Mouse (Mus musculus) liver, embryonic 13.5 days (tissue): ENCODE measurements around the gene Taf1. TPM values are rescaled to one million over a fixed set of nuclear protein-coding genes. Genes with fewer than 3 reads are reported as not detected.

Experiments used
- ATAC-seq: fragments of 200-750 bp; cut with Nextera tagmentation; 2 replicates; pipeline ENCODE4 v1.8.0; 2017; ENCODE audit warnings: low read depth, mild to moderate bottlenecking, moderate number of reproducible peaks, moderate library complexity
- DNase-seq: peaks from one replicate; pipeline ENCODE4 v3.0.0; 2022
- H3K27ac ChIP-seq: fragments of 300-500 bp; sonication (generic); 2 replicates; pipeline ENCODE4 v1.5.1; 2015; ENCODE audit warnings: moderate library complexity, mild to moderate bottlenecking, inconsistent platforms
- H3K27me3 ChIP-seq: fragments of 300-500 bp; sonication (generic); 2 replicates; pipeline ENCODE4 v1.6.1; 2015; ENCODE audit warnings: mild to moderate bottlenecking, inconsistent platforms
- H3K36me3 ChIP-seq: fragments of 300-500 bp; sonication (generic); 2 replicates; pipeline ENCODE4 v1.6.1; 2015; ENCODE audit warnings: mild to moderate bottlenecking, inconsistent platforms
- H3K4me1 ChIP-seq: fragments of 300-500 bp; sonication (generic); replicated peaks from 2 replicates; pipeline ENCODE4 v1.6.1; 2015; ENCODE audit warnings: inconsistent platforms
- H3K4me2 ChIP-seq: fragments of 300-500 bp; sonication (generic); 2 replicates; pipeline ENCODE4 v1.6.1; 2015; ENCODE audit warnings: inconsistent platforms, mild to moderate bottlenecking, moderate library complexity
- H3K4me3 ChIP-seq: fragments of 300-500 bp; sonication (generic); replicated peaks from 2 replicates; pipeline ENCODE4 v1.5.1; 2015; ENCODE audit warnings: mild to moderate bottlenecking, inconsistent platforms
- H3K9ac ChIP-seq: fragments of 300-500 bp; sonication (generic); 2 replicates; pipeline ENCODE4 v1.6.1; 2015; ENCODE audit warnings: mild to moderate bottlenecking, inconsistent platforms
- H3K9me3 ChIP-seq: fragments of 300-500 bp; sonication (generic); replicated peaks from 2 replicates; pipeline ENCODE4 v1.6.1; 2016; ENCODE audit warnings: inconsistent platforms
- WGBS: fragments of 180-500 bp; shearing (Covaris S2); methylation state at CpG from one replicate; pipeline ENCODE4 v1.1.7; 2015; ENCODE audit not compliant: insufficient replicate concordance; 5-methylcytosine and 5-hydroxymethylcytosine counted together
- polyA plus RNA-seq: library from polyadenylated mRNA; unstranded; fragments of >200 nt; fragmentation: Nextera tagmentation; extraction: Ambion mirVana; gene quantifications from 2 replicates; pipeline ENCODE4 v1.2.1, GENCODE M21; 2015

Taf1 gene
- polyA plus RNA-seq, 1 experiment from 2014 or later: 7.3 TPM

DNA sequence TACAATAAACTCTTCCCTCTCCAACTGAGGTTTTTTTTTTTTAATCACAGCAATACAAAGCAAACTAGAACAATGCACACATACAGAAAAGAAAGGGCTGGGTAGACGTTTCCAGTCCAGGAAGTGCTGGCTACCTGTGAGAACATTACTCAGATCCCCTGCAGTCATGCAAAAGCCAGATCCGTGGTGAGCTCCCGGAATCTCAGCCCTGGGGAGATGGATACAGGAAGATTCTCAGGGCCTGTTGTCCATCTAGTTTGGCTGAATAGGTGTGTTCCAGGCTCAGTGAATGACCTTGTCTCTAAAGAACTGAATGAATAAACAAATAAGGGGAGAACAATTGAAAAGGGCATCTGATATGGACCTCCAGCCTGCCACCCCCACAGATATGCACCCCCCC, 90.0 kb downstream of the Taf1 start:
- H3K36me3 ChIP-seq: no peaks in the 10 kb centered on the region
- 44% methylated on average over 3 of the region's 3 CpGs for WGBS
- no peaks in the 10 kb centered on the region for H3K4me1 ChIP-seq
- no peaks in the 10 kb centered on the region for H3K27me3 ChIP-seq
- DNase-seq: no peak
- no peak overlapping the region for H3K4me2 ChIP-seq
- H3K9ac ChIP-seq: no peak overlapping the region
- H3K4me3 ChIP-seq: no peak overlapping the region
- H3K9me3 ChIP-seq: no peaks in the 10 kb centered on the region
- no peak for ATAC-seq
- H3K27ac ChIP-seq: no peak overlapping the region

DNA sequence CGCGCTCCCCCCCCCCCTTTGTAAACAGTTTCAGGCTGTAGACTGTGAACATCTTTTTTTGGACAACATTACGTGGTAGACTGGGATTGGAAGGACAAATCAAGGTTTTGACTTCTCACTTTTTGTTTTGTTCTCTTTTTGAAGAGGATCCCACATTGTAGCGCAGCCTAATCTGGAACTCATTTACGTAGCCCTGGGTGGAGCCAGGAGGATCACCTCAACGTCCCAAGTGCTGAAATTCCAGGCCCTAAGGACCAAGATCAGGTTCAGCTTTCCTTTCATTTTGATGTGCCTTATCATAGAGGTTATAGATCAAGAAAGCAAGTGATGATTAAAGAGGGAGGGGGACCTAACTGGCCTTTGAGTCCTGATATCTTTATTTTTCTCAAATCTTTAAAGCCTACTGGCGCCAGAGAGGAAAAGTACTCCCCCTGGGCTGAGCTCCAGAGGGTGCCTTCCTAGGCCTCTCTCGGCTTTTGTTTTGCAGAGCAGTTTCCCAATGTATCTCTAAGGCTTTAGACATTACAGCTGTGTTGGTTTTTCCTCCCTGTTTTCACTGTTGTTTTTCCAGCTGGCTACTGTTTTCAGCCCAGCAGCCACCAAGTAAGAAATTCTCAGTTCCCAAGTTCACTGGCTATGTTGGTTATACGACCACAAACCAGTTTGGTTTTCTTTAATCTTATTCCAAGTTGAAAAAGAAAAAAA, 104.4 kb downstream of the Taf1 start:
- Histone ChIP-seq H3K4me2 (no peak overlapping the region), H3K9ac (no peak overlapping the region), H3K36me3 (no peaks in the 10 kb centered on the region), H3K9me3 (no peaks in the 10 kb centered on the region), H3K4me3 (no peak overlapping the region), H3K27ac (no peak overlapping the region), H3K4me1 (peaks cover 3% of the 10 kb centered on the region; the same call in 1 of the 2 replicates), H3K27me3 (peaks cover 12% of the 10 kb centered on the region; the same call in 1 of the 2 replicates)
- WGBS: 50% methylated on average over 9 of the region's 9 CpGs
- DNase-seq (no peak), ATAC-seq (no peak)

DNA sequence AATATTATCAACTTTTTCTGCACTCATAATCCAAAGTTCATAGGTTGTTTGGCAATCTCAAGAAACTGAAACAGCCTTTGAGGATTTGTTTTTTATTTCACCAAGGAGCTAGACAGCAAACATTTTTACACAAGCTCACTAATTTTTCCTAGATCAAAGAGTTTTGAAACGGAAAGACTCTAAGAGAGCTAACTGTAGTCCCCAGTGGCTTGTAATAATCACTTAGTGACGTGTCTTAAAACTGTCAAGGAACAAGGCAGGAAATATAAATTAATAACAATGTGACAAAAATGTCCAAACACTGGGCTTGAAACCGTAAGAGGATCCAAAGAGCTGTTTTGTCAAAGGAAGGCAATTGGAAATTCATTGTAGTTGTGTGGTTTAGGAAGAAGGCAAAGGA, 106.3 kb downstream of the Taf1 start:
- H3K4me2 ChIP-seq: peak overlapping the region; percentile 61
- DNase-seq (no peak), ATAC-seq (no peak)
- H3K36me3 ChIP-seq: peaks cover 7% of the 10 kb centered on the region
- peak overlapping the region; percentile 79 for H3K4me3 ChIP-seq
- peak overlapping the region; percentile 90 for H3K27ac ChIP-seq
- WGBS: 33% methylated on average over 3 of the region's 3 CpGs
- H3K27me3 ChIP-seq: peaks cover 12% of the 10 kb centered on the region; the same call in 1 of the 2 replicates
- peak overlapping the region; percentile 66 for H3K9ac ChIP-seq
- no peaks in the 10 kb centered on the region for H3K9me3 ChIP-seq
- H3K4me1 ChIP-seq: peaks cover 10% of the 10 kb centered on the region

DNA sequence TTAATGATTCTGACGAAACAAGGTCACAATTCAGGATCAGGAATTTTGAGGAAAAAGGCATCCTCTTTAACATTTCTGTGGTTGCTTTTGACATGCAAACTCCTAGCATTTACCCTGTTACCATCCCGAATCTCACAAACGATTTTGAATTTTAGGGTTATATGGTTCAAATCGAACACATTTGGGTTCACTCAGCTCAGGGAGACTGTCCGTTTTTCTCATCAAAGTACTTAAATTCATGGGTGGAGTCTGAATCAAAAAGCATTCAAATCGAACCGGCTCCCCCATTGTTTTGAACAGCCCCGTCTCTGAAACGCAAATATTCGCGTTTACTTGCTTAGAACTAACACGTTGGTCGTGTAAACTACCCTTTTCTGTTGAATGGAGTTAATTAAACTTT, 106.8 kb downstream of the Taf1 start:
- Histone ChIP-seq H3K4me3 (peak overlapping the region; percentile 79), H3K27ac (peak overlapping the region; percentile 90), H3K4me2 (peak overlapping the region; percentile 61), H3K36me3 (peaks cover 11% of the 10 kb centered on the region), H3K9me3 (no peaks in the 10 kb centered on the region), H3K4me1 (peaks cover 11% of the 10 kb centered on the region), H3K9ac (peak overlapping the region; percentile 66), H3K27me3 (peaks cover 12% of the 10 kb centered on the region; the same call in 1 of the 2 replicates)
- no peak for DNase-seq
- WGBS: 10% methylated on average over 13 of the region's 13 CpGs
- ATAC-seq: no peak

DNA sequence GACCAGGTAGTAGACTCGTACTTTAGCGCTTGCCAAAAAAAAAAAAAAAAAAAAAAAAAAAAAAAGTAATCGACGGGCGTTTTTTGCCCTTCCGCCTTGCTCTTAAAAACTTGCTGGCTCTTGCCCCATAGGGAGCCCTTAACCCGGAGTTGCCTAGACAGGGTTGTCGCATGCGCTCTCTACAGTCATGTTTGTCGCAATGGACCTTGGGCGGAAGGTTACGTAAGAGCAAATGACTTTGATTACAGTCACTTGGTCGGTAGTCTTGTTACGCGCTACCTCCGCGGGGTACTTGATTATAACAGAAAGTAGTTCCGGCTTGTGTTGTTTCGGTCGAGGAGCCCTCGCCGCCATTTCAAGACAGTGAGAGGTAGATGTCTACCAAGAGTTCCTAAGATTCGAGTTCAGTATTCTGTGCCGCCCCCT, 107.2 kb downstream of the Taf1 start, which contains the start of gene Ogt:
Gene Ogt, plus strand, starts transcription at position 320 of the 426 bp plus-strand sequence.
- Histone ChIP-seq H3K4me2 (peak within 1 kb of the TSS; percentile 64), H3K4me3 (peak within 1 kb of the TSS; percentile 79), H3K9ac (peak within 1 kb of the TSS; percentile 89), H3K27ac (peak within 1 kb of the TSS; percentile 90), H3K27me3 (peaks cover 12% of the 10 kb centered on the region; the same call in 1 of the 2 replicates), H3K4me1 (peaks cover 11% of the 10 kb centered on the region), H3K9me3 (no peaks in the 10 kb centered on the region), H3K36me3 (peaks cover 14% of the 10 kb centered on the region)
- 10% methylated on average over 24 of the region's 24 CpGs for WGBS
- ATAC-seq: peak; percentile 90
- DNase-seq: peak; percentile 84

DNA sequence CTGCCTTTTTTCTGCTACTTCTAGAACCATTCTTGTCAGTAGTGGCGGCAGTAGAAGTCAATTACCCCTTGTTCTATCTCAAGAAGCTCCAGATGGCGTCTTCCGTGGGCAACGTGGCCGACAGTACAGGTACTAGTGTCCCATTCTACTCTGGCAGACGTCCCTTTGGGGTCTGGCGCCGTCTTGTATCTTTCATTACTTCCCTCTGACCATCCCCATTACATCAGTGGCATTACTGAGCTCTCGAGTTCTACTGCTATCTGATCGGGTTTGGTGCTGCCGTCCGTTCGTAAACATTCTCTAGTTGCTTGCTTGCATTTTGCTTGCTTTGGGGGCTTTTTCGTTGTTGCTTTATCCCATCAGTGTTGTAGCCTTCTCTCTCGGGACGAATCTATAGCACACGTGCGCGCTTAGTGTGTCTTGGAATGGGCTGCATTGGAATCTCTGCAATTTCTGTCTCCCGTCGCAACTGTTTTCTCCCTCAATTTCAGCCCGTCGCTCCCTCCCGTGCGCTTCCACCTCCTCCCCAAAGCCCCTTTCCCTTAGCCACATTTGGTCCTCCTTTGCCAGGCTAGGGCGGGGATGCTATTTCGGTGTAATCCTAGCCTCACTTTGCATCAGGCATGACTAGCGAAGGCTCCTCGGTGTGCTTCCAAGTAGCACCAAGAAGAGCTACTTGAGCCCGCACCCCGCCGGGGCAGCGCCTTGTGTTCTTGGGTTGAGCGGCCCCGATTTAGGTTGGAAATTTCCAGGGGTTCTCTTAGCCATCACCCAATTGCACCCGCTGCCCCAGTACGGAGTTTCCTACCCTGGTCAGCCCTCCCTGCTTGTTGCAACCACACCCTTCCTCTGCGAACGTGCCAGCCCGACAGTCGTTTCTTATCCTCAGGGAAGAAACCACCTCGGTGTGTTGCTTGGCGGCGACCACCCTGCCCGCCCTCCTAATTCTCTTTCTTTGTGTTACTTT, 107.9 kb downstream of the Taf1 start:
- peaks cover 14% of the 10 kb centered on the region for H3K4me1 ChIP-seq
- DNase-seq: peak; percentile 43
- WGBS: 11% methylated on average over 45 of the region's 45 CpGs
- no peaks in the 10 kb centered on the region for H3K9me3 ChIP-seq
- peak; percentile 83 for ATAC-seq
- peaks cover 10% of the 10 kb centered on the region; the same call in 1 of the 2 replicates for H3K27me3 ChIP-seq
- H3K4me3 ChIP-seq: peak overlapping the region; percentile 79
- peak overlapping the region; percentile 90 for H3K27ac ChIP-seq
- H3K4me2 ChIP-seq: peak overlapping the region; percentile 64
- H3K9ac ChIP-seq: peak overlapping the region; percentile 89
- H3K36me3 ChIP-seq: peaks cover 15% of the 10 kb centered on the region

DNA sequence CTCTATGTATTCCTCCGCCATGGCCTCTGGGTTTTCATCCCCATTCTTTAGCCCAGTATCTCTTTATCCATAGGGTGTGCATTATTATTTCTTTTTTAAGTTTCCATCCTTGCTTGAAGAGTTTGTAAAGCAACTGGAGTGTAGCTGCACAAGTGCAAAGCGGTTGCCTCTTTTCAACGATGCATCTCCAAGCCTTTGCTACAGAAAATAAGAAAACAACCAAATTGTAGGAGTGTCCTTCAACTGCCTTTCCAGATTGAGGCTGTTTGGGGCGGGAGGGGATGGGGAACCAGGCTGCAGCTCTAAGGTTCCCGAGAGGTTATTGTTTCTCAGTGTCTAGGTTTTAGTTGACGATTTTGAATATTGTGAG, 108.6 kb downstream of the Taf1 start:
- peak overlapping the region; percentile 64 for H3K4me2 ChIP-seq
- H3K9ac ChIP-seq: peak overlapping the region; percentile 89
- 9% methylated on average over 6 of the region's 6 CpGs for WGBS
- ATAC-seq (0 out of 2 replicates have a peak, but pooled peaks have one; percentile 19), DNase-seq (no peak)
- peaks cover 16% of the 10 kb centered on the region for H3K36me3 ChIP-seq
- peaks cover 17% of the 10 kb centered on the region for H3K4me1 ChIP-seq
- H3K9me3 ChIP-seq: no peaks in the 10 kb centered on the region
- H3K4me3 ChIP-seq: peak overlapping the region; percentile 79
- H3K27me3 ChIP-seq: peaks cover 8% of the 10 kb centered on the region; the same call in 1 of the 2 replicates
- peak overlapping the region; percentile 90 for H3K27ac ChIP-seq

DNA sequence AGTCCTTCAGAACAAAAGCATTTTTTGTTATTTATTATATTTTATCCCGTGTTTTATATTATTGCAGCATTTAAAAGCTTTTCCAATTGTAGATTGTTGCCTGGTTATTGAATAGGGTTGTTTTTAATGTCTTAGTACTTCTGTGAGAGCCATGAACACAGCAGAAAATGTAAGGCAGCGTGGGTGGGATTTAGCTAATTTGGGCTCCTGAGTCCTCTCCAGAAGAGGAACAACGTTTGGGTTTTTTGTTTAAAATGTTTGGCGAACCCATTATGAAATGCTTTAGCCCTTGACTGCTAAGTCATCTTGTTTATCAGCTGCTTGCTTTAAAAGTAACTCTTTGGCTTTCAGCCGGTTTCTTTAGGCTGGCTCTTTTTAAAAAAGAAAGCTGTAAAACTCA, 109.6 kb downstream of the Taf1 start:
- 0 out of 2 replicates have a peak overlapping the region, but pooled peaks have one; percentile 23 for H3K27ac ChIP-seq
- peaks cover 22% of the 10 kb centered on the region for H3K36me3 ChIP-seq
- no peak for DNase-seq
- WGBS: 13% methylated on average over 5 of the region's 5 CpGs
- peak overlapping the region; percentile 64 for H3K4me2 ChIP-seq
- peak overlapping the region; percentile 89 for H3K9ac ChIP-seq
- H3K4me1 ChIP-seq: peaks cover 27% of the 10 kb centered on the region
- ATAC-seq: no peak
- peaks cover 8% of the 10 kb centered on the region; the same call in 1 of the 2 replicates for H3K27me3 ChIP-seq
- H3K4me3 ChIP-seq: peak overlapping the region; percentile 79
- H3K9me3 ChIP-seq: no peaks in the 10 kb centered on the region

DNA sequence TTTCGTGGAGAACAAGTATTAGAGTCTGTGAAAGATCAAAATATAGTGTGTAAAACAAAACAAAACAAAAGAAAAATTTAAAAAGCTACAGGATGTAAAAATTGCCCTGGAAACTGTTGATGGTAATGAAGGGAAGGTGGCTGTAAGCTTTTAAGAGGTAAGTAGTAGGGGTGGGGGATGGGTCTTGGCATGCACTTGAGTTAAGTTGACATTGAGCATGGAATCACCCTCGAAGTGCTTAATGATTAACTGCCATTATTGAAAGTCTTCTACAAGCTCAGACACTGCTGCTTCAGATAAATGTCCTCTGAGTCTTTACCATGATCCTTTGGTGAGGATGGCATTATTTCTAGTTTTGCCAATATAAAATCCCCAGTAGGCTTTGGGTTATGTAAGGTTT, 112.8 kb downstream of the Taf1 start:
- peaks cover 29% of the 10 kb centered on the region for H3K4me1 ChIP-seq
- no peak overlapping the region for H3K4me2 ChIP-seq
- H3K27ac ChIP-seq: no peak overlapping the region
- H3K36me3 ChIP-seq: peaks cover 32% of the 10 kb centered on the region
- H3K9ac ChIP-seq: no peak overlapping the region
- no peaks in the 10 kb centered on the region for H3K9me3 ChIP-seq
- no peak overlapping the region for H3K4me3 ChIP-seq
- H3K27me3 ChIP-seq: peaks cover 6% of the 10 kb centered on the region; the same call in 1 of the 2 replicates
- WGBS: 64% methylated on average over 2 of the region's 2 CpGs
- DNase-seq: no peak
- no peak for ATAC-seq

DNA sequence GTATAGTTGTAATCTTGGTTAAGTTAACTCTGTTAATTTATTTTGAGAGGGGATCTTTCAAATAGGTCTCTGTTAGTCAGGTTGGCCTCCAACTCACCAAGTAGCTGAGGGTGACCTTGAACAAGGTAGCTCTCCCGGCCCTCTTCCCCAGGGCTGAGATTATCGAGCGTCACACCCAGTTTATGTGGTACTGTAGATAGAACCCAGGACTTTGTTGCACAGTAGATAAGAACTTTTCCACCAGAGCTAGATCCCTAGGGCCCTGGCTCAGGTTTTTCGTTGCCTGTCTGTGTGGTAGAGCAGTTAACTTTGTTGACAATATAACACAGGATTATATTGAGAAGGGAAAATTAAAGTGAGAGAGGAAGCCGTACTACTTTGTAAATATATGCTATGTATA, 114.1 kb downstream of the Taf1 start:
- WGBS: 44% methylated on average over 5 of the region's 5 CpGs
- peaks cover 29% of the 10 kb centered on the region for H3K4me1 ChIP-seq
- no peak overlapping the region for H3K4me3 ChIP-seq
- H3K36me3 ChIP-seq: peaks cover 45% of the 10 kb centered on the region
- no peaks in the 10 kb centered on the region for H3K27me3 ChIP-seq
- ATAC-seq: peak; percentile 93
- DNase-seq: peak; percentile 17
- H3K9ac ChIP-seq: no peak overlapping the region
- H3K4me2 ChIP-seq: peak overlapping the region; percentile 34
- H3K27ac ChIP-seq: no peak overlapping the region
- no peaks in the 10 kb centered on the region for H3K9me3 ChIP-seq
